Mouse (Mus musculus): ENCODE results near the gene Pom121. TPM values are rescaled to one million over a fixed set of nuclear protein-coding genes. Genes with fewer than 3 reads are reported as not detected.

The Pom121 gene
- polyA plus RNA-seq (2014; fragmentation: Nextera tagmentation; extraction: Ambion mirVana) = 18.9 and 19.1 TPM in 2 replicates

DNA sequence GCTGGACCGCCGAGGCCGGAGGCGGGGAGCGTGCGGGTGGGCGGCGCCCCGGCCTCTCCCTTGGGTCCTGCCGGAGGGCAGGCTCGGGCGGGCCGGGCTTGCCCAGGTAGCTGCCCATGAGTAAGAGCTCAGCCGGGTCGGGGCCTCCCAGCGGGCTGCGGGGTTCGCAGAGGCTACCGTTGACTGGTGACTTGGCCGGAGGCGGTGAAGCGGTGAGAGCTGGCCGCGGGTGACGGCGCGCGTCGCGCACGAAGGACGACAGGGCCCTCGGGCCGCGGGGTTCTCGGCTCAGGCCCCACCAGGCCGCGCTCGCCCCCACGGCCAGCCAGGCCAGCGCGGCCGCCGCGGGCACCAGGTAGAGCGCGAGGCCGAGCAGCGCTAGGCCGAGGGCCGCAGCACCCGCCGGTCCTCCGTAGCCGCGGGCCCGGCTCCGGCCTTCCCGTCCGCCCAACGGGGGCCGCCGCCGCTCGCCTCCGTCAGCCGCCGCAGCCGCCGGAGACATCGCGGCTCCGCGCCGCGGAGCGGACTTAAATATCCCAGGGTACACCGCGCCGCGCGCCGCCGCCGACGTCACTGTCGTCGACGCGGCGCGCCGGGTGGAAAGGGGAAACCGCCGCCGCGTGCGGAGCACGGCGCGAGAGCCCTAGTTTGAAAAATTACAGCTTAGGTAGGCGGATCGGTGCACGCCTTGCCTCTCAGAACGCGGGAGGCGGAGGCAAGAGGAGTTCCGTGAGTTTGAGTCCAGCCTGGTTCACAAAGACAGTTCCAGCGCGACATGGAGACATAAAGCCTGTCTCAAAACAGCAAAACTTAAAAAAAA lies at the start of gene Pom121:
Pom121 (minus strand) TSS at position 543 of the 820 bp plus-strand sequence.
- ATAC-seq (ENCODE audit: insufficient read depth) = peak; percentile 93
- H3K27me3 ChIP-seq (ENCODE audit: insufficient read depth, low read length) = no peaks in the 10 kb centered on the region
- H3K27ac ChIP-seq (ENCODE audit: low read depth) = peak within 1 kb of the TSS; percentile 91
- under 1% methylated on average over 108 of the region's 110 CpGs for WGBS
- TF ChIP-seq CTCF (IDR thresholded peaks at IDR 0.05; ENCODE audit: low read depth) = no peak
- peak; percentile 96 for DNase-seq
- H3K9me3 ChIP-seq (ENCODE audit: low read depth, low read length) = no peaks in the 10 kb centered on the region
- peaks cover 31% of the 10 kb centered on the region for H3K36me3 ChIP-seq (ENCODE audit: insufficient read depth)
- H3K4me3 ChIP-seq (ENCODE audit: low read depth, low read length) = peak within 1 kb of the TSS; percentile 97
- H3K4me2 ChIP-seq = peak within 1 kb of the TSS; percentile 64
- no peaks in the 10 kb centered on the region for H3K4me1 ChIP-seq (ENCODE audit: insufficient read depth)
- H3K9ac ChIP-seq = peak within 1 kb of the TSS; percentile 96

DNA sequence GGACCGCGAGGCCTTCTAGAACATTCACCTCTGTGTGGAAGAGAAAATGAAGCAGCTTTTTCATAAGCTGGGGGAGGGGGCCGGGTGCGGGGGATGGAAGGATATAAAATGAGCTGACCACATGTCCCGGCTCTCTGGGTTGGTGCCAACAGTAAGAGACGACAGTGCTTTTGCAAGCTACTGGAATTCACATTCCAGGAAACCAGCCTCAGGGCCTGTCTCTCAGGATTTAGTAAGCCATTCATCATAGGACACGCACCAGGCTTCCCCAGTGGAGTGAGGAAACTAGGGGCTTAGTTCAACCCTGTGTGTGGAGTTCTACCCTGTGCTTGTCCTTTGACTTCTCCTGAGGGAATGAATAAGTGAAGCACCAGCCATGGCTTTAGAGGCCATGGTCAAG lies 48.1 kb upstream of the Pom121 start:
- no peak overlapping the region for H3K4me3 ChIP-seq (ENCODE audit: low read depth, low read length)
- WGBS = 46% methylated on average over 7 of the region's 7 CpGs
- peaks cover 48% of the 10 kb centered on the region for H3K36me3 ChIP-seq (ENCODE audit: insufficient read depth)
- no peaks in the 10 kb centered on the region for H3K27me3 ChIP-seq (ENCODE audit: insufficient read depth, low read length)
- peak overlapping the region; percentile 33; the same call in 1 of the 2 replicates for H3K27ac ChIP-seq (ENCODE audit: low read depth)
- no peaks in the 10 kb centered on the region for H3K9me3 ChIP-seq (ENCODE audit: low read depth, low read length)
- H3K4me2 ChIP-seq = no peak overlapping the region
- H3K4me1 ChIP-seq (ENCODE audit: insufficient read depth) = no peaks in the 10 kb centered on the region
- H3K9ac ChIP-seq = no peak overlapping the region
- ATAC-seq (ENCODE audit: insufficient read depth) (peak; percentile 68), DNase-seq (peak; percentile 78)
- TF ChIP-seq CTCF (IDR thresholded peaks at IDR 0.05; ENCODE audit: low read depth) = no peak

DNA sequence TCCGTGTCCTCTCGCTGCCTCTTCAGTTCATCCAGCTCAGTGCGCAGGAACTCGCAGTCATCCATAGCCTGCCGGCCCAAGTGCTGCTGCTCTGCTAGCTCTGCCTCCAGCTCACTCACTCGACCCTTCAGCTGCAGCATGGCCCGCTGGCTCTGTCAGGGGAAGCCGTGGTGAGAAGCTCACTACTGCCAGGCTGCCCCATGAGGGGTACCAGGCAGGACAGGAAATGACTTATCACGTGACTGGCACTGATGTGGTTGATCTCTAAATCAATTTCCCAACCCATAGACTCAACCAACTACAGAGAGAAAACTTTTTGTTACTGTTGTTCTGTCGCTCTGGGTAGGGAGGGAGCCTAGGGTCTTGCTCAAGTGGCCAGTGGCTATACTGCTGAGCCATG lies 40.7 kb upstream of the Pom121 start:
- no peak overlapping the region for H3K9ac ChIP-seq
- DNase-seq (no peak), ATAC-seq (ENCODE audit: insufficient read depth) (no peak)
- H3K27ac ChIP-seq (ENCODE audit: low read depth) = no peak overlapping the region
- no peaks in the 10 kb centered on the region for H3K4me1 ChIP-seq (ENCODE audit: insufficient read depth)
- no peak overlapping the region for H3K4me3 ChIP-seq (ENCODE audit: low read depth, low read length)
- no peak for TF ChIP-seq CTCF (IDR thresholded peaks at IDR 0.05; ENCODE audit: low read depth)
- H3K27me3 ChIP-seq (ENCODE audit: insufficient read depth, low read length) = no peaks in the 10 kb centered on the region
- H3K9me3 ChIP-seq (ENCODE audit: low read depth, low read length) = no peaks in the 10 kb centered on the region
- no peak overlapping the region for H3K4me2 ChIP-seq
- peaks cover 61% of the 10 kb centered on the region for H3K36me3 ChIP-seq (ENCODE audit: insufficient read depth)
- 93% methylated on average over 10 of the region's 10 CpGs for WGBS

DNA sequence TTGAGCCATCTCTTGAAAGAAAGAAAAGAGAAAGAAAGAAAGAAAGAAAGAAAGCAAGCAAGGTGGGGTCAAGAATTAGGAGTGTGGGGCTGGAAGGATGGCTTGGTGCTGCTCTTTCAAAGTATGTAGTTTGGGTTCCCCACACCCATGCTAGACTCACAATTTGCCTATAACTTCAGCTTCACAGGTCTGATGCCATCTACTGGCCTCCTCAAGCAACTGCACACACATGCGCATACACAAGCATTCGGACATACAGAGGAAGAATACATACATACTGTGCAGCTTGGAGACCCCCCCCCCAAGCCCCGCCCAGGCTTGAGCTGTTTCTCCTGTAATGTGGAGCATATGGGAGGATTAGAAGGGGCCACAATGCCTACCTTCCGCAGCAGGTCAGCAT lies 39.5 kb upstream of the Pom121 start:
- H3K9me3 ChIP-seq (ENCODE audit: low read depth, low read length) = no peaks in the 10 kb centered on the region
- peaks cover 67% of the 10 kb centered on the region for H3K36me3 ChIP-seq (ENCODE audit: insufficient read depth)
- 98% methylated on average over 4 of the region's 4 CpGs for WGBS
- H3K27ac ChIP-seq (ENCODE audit: low read depth) = no peak overlapping the region
- no peak for ATAC-seq (ENCODE audit: insufficient read depth)
- no peak overlapping the region for H3K9ac ChIP-seq
- H3K4me1 ChIP-seq (ENCODE audit: insufficient read depth) = no peaks in the 10 kb centered on the region
- H3K4me2 ChIP-seq = no peak overlapping the region
- TF ChIP-seq CTCF (IDR thresholded peaks at IDR 0.05; ENCODE audit: low read depth) = peak; percentile 29
- H3K4me3 ChIP-seq (ENCODE audit: low read depth, low read length) = no peak overlapping the region
- no peak for DNase-seq
- no peaks in the 10 kb centered on the region for H3K27me3 ChIP-seq (ENCODE audit: insufficient read depth, low read length)

DNA sequence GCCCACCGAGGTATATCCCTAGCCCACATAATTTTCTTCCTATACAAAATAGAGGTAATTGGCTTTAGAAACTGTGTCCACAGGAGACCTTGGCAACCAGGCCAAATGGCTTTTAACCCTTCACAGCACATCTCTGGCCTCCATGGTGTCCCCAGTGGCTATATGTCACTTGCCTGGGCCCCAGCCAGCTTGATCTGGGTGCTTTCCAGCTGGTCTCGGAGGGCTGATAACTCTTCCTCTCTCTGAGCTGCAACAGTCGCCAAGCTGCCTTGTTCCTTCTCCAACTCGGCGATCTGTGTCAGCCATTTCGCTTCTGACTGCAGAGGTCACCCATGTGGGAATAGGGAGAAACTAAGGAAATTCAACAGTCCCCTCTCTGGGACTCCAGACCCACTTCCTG lies 36.8 kb upstream of the Pom121 start:
- Histone ChIP-seq H3K4me1 (ENCODE audit: insufficient read depth) (no peaks in the 10 kb centered on the region), H3K27ac (ENCODE audit: low read depth) (no peak overlapping the region), H3K27me3 (ENCODE audit: insufficient read depth, low read length) (no peaks in the 10 kb centered on the region), H3K36me3 (ENCODE audit: insufficient read depth) (peaks cover 84% of the 10 kb centered on the region), H3K9ac (no peak overlapping the region), H3K4me3 (ENCODE audit: low read depth, low read length) (no peak overlapping the region), H3K4me2 (no peak overlapping the region), H3K9me3 (ENCODE audit: low read depth, low read length) (no peaks in the 10 kb centered on the region)
- 72% methylated on average over 6 of the region's 6 CpGs for WGBS
- DNase-seq (peak; percentile 17), ATAC-seq (ENCODE audit: insufficient read depth) (no peak)
- TF ChIP-seq CTCF (IDR thresholded peaks at IDR 0.05; ENCODE audit: low read depth) = no peak

DNA sequence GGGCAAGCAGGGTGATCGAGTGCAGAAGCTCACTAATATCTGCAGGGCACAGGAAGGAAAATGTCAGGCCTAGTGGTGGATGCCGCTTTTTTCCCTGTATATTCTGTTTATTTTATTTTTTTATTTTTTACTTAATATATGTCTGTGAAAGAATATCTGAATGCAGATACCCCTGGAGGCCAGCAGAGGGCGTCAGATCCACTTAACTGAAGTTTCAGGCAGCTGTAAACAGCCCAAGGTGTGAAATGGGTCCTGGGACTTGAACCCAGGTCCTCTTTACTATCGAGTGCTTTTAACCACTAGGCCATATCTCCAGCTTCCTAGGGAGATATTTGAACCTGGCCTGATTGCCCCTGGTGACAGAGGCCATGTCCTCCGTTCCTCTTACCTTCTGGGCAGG lies 34.4 kb upstream of the Pom121 start:
- ATAC-seq (ENCODE audit: insufficient read depth) = no peak
- peak; percentile 56 for TF ChIP-seq CTCF (IDR thresholded peaks at IDR 0.05; ENCODE audit: low read depth)
- no peak overlapping the region for H3K4me3 ChIP-seq (ENCODE audit: low read depth, low read length)
- H3K9me3 ChIP-seq (ENCODE audit: low read depth, low read length) = no peaks in the 10 kb centered on the region
- no peak overlapping the region for H3K4me2 ChIP-seq
- 72% methylated on average over 5 of the region's 5 CpGs for WGBS
- H3K36me3 ChIP-seq (ENCODE audit: insufficient read depth) = peaks cover 88% of the 10 kb centered on the region
- no peaks in the 10 kb centered on the region for H3K4me1 ChIP-seq (ENCODE audit: insufficient read depth)
- no peak overlapping the region for H3K9ac ChIP-seq
- H3K27ac ChIP-seq (ENCODE audit: low read depth) = no peak overlapping the region
- H3K27me3 ChIP-seq (ENCODE audit: insufficient read depth, low read length) = no peaks in the 10 kb centered on the region
- peak; percentile 36 for DNase-seq

DNA sequence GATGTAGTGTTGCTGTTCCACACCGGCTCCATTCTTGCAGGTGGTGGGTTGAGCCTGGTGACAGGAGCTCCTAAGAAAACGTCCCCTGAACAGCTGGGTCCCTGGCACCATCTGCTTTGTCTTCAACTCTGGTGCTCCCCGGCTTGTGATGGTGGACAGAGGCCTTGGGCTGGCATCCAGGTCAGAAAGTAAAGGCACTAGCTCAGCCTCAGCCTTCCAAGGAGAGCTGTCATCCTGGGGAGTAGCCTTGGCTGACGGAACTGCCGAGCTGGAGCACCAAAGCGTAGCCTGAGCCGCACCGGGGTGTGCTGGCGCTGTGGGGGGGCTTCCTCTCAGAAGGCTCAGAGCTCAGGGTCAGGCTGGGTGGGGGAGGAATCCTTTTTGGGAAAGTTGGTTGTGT lies 15.9 kb upstream of the Pom121 start:
- Histone ChIP-seq H3K4me2 (no peak overlapping the region), H3K9me3 (ENCODE audit: low read depth, low read length) (no peaks in the 10 kb centered on the region), H3K36me3 (ENCODE audit: insufficient read depth) (peaks cover 52% of the 10 kb centered on the region), H3K4me3 (ENCODE audit: low read depth, low read length) (no peak overlapping the region), H3K9ac (no peak overlapping the region), H3K27me3 (ENCODE audit: insufficient read depth, low read length) (no peaks in the 10 kb centered on the region), H3K27ac (ENCODE audit: low read depth) (no peak overlapping the region), H3K4me1 (ENCODE audit: insufficient read depth) (no peaks in the 10 kb centered on the region)
- TF ChIP-seq CTCF (IDR thresholded peaks at IDR 0.05; ENCODE audit: low read depth) = no peak
- no peak for ATAC-seq (ENCODE audit: insufficient read depth)
- 83% methylated on average over 9 of the region's 9 CpGs for WGBS
- DNase-seq = no peak

Measured in lung, embryonic 14.5 days (tissue).